Mouse (Mus musculus) retina, postnatal 1 day (tissue): Measurements from ENCODE around the gene Acot2.
"Not testable (repeated sequence)": the region's sequence is repeated elsewhere in the genome, so short reads cannot be mapped to it uniquely, and the experiment has no call there.

Experiments used
- DNase-seq: peaks from one replicate; pipeline ENCODE4 v3.0.0-alpha.2; 2012

Gene Acot2

GRCm38 (mm10) chr12:83998341-83999107, 10.9 kb downstream of the Acot2 start:
- DNase-seq: no peak

- DNase-seq: not testable (repeated sequence)
Observed at GRCm38 (mm10) chr12:83999237-83999636, 11.6 kb downstream of the Acot2 start.

- no peak for DNase-seq
Observed at GRCm38 (mm10) chr12:84000418-84000817, 12.8 kb downstream of the Acot2 start.

- DNase-seq: no peak
Observed at GRCm38 (mm10) chr12:84003866-84004265, 16.2 kb downstream of the Acot2 start.

- DNase-seq: no peak
Observed at GRCm38 (mm10) chr12:84008251-84008650, 20.6 kb downstream of the Acot2 start.

- no peak for DNase-seq
Observed at GRCm38 (mm10) chr12:84008729-84009128, 21.1 kb downstream of the Acot2 start.

GRCm38 (mm10) chr12:84009171-84009965, 21.7 kb downstream of the Acot2 start, which contains the start of gene Acot1:
Acot1 (plus strand) TSS chr12:84009490.
- peak; percentile 84 for DNase-seq

- DNase-seq: no peak
Observed at GRCm38 (mm10) chr12:84010201-84010600, 22.5 kb downstream of the Acot2 start.

GRCm38 (mm10) chr12:84011251-84012040, 23.8 kb downstream of the Acot2 start:
- peak; percentile 94 for DNase-seq

GRCm38 (mm10) chr12:84013130-84013529, 25.5 kb downstream of the Acot2 start:
- peak; percentile 21 for DNase-seq

GRCm38 (mm10) chr12:84013701-84014100, 26.0 kb downstream of the Acot2 start:
- DNase-seq: no peak

- peak; percentile 11 for DNase-seq
Observed at GRCm38 (mm10) chr12:84020528-84020927, 32.9 kb downstream of the Acot2 start.

GRCm38 (mm10) chr12:84022266-84022665, 34.6 kb downstream of the Acot2 start:
- not testable (repeated sequence) for DNase-seq

GRCm38 (mm10) chr12:84023052-84023745, 35.5 kb downstream of the Acot2 start:
- DNase-seq: no peak

GRCm38 (mm10) chr12:84025888-84026287, 38.2 kb downstream of the Acot2 start:
- no peak for DNase-seq

GRCm38 (mm10) chr12:84028328-84028727, 40.7 kb downstream of the Acot2 start:
- not testable (repeated sequence) for DNase-seq

GRCm38 (mm10) chr12:84029043-84029442, 41.4 kb downstream of the Acot2 start:
- not testable (repeated sequence) for DNase-seq

- DNase-seq: peak; percentile 77
Observed at GRCm38 (mm10) chr12:84030659-84031332, 43.1 kb downstream of the Acot2 start.

GRCm38 (mm10) chr12:84032854-84033253, 45.2 kb downstream of the Acot2 start:
- DNase-seq: no peak

GRCm38 (mm10) chr12:84033302-84033701, 45.6 kb downstream of the Acot2 start:
- DNase-seq: not testable (repeated sequence)

GRCm38 (mm10) chr12:84034108-84034507, 46.4 kb downstream of the Acot2 start:
- no peak for DNase-seq

GRCm38 (mm10) chr12:84038241-84038640, 50.6 kb downstream of the Acot2 start, which contains the start of gene Acot4:
Acot4 (plus strand) TSS chr12:84038379.
- DNase-seq: peak; percentile 48
